Mouse (Mus musculus) mature B cell (primary cell): ENCODE measurements around the gene Ptger3.

Experiments used
- in situ Hi-C: fragments of 300-500 bp; cut with MboI; formaldehyde crosslinking; loops from 2 replicates; pipeline ENCODE4 v1.14.3; 2019

The Ptger3 gene

GRCm38 (mm10) chr3:157582626-157583405 lies 16.1 kb downstream of the Ptger3 start:
- in situ Hi-C loops: no loop called here

GRCm38 (mm10) chr3:157597837-157598379 lies 31.2 kb downstream of the Ptger3 start:
- in situ Hi-C loops: no loop called here

- in situ Hi-C loops: no loop called here
Observed at GRCm38 (mm10) chr3:157604684-157605410, 38.2 kb downstream of the Ptger3 start.

DNA sequence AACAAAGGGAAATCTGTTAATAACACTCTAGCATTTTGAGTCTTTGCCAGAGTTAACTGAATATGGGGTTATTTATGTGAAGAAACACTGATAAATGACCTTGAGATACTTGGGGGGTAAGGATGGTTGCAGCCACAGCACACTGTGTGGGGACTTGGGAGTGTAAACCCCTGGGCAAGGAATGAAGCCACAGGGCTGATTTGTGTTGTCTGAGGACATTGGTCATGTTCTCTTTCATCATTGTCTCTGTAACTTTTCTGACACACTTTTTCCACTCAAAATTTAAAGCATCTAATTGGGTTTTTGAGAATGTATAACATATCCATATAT lies 38.7 kb downstream of the Ptger3 start:
- in situ Hi-C loops: no loop called here

GRCm38 (mm10) chr3:157613542-157613941 lies 46.9 kb downstream of the Ptger3 start:
- in situ Hi-C loops: no loop called here

- in situ Hi-C loops: no loop called here
Observed at GRCm38 (mm10) chr3:157616949-157617348, 50.3 kb downstream of the Ptger3 start.

- in situ Hi-C loops: no loop called here
Observed at GRCm38 (mm10) chr3:157627407-157627806, 60.7 kb downstream of the Ptger3 start.

- in situ Hi-C loops: no loop called here
Observed at GRCm38 (mm10) chr3:157630671-157631070, 64.0 kb downstream of the Ptger3 start.

DNA sequence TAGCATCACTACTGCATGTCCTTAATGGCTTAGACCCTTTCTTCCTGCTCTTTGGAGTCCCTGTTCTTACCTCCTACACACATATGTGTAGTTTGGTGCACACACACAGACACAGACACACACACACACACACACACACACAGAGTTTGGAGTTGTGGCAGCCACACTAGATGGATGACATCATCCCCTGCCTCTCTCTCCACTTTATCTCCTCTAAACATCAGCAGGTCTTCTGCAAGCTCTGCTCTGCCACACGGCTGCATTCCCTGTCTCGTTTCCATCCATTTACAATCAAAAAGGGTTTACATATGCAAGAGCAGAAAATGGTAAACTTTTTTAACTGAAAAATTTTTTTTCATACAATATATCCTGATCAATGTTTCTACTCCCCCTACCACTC lies 64.7 kb downstream of the Ptger3 start:
- in situ Hi-C loops: no loop called here

- in situ Hi-C loops: no loop called here
Observed at GRCm38 (mm10) chr3:157634431-157634830, 67.7 kb downstream of the Ptger3 start.

- in situ Hi-C loops: no loop called here
Observed at GRCm38 (mm10) chr3:157635713-157636112, 69.0 kb downstream of the Ptger3 start.

DNA sequence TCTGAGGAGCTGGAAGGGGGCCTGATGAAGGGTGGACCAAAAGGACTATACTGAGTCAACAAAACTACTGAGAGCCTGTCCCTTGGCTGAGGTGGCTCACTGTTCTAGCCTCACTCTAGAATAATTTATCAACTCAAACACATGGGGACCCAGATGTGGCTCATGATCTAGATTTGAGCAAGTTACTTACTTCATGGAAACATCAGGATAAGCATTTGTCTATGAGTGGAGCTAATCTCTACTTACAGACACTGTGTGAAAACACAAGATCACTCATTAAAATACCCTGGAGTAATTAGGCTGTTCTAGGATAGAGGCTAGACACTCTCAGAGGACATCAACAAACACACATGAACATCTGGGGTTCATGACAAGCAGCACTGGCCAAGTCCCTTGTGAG lies 70.2 kb downstream of the Ptger3 start:
- in situ Hi-C loops: no loop called here

GRCm38 (mm10) chr3:157637341-157637740 lies 70.6 kb downstream of the Ptger3 start:
- in situ Hi-C loops: no loop called here

GRCm38 (mm10) chr3:157641634-157642033 lies 74.9 kb downstream of the Ptger3 start:
- in situ Hi-C loops: no loop called here

DNA sequence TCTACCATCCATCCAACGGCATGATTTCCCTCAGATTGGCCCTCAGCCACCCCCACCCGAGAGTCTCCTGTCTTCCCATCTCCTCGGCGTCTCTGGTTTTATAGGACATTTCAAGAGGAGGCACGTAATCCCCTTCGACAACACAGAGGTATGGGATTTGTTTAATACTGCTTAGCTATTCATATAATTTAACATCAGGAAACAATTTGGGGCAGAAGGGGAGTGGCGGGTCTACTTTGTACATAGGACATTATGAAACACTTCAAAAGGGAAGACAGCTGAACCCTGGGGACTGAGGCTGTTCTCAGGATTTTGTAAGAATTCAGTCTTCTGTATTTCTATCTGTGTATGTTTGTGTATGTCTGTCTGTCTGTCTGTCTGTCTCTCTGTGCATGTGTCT lies 94.9 kb downstream of the Ptger3 start:
- in situ Hi-C loops: no loop called here

GRCm38 (mm10) chr3:157664486-157665041 lies 97.9 kb downstream of the Ptger3 start:
- in situ Hi-C loops: no loop called here

- in situ Hi-C loops: no loop called here
Observed at GRCm38 (mm10) chr3:157665471-157665870, 98.8 kb downstream of the Ptger3 start.

DNA sequence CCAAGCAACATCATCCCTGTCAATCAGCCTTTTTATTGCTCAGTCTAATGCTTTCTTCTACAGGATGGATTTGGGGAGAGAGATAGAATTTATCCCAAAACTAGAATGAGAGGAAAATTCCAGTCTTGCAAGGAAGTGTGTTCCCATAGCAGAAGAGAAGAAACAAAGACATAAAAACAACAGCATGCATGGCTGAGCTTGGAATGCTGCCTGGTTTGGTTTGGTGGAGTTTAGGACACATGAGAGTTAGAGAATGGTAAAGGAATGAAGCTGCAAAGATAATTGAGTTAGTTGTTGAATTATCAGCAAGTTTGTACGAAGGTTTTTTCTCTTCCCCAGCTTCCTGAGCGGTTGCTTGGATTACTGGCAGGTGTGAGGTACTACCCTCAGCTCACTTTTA lies 99.5 kb downstream of the Ptger3 start:
- in situ Hi-C loops: no loop called here

GRCm38 (mm10) chr3:157686105-157686504 lies 119.4 kb downstream of the Ptger3 start:
- in situ Hi-C loops: no loop called here

- in situ Hi-C loops: no loop called here
Observed at GRCm38 (mm10) chr3:157688419-157689162, 121.9 kb downstream of the Ptger3 start.
